Mouse (Mus musculus): Measurements from ENCODE around the gene Traf2. TPM values are rescaled to one million over a fixed set of nuclear protein-coding genes. Genes with fewer than 3 reads are reported as not detected.

Traf2 gene
- 5.9 and 6.6 TPM in 2 replicates for polyA plus RNA-seq (2012; rRNA removed)

GRCm38 (mm10) chr2:25546811-25547491 lies at the start of gene Traf2:
Traf2 (minus strand) TSS chr2:25546940.

GRCm38 (mm10) chr2:25581294-25581864 lies 34.6 kb upstream of the Traf2 start, which contains the start of gene Ajm1:
Ajm1 (minus strand) TSS chr2:25581757.

GRCm38 (mm10) chr2:25574579-25575431 lies 28.1 kb upstream of the Traf2 start, which contains the start of the genes Mamdc4 and Phpt1:
Mamdc4 (minus strand) TSS chr2:25574845.
Phpt1 (minus strand) TSS chr2:25575224.

GRCm38 (mm10) chr2:25557221-25557963 lies 10.7 kb upstream of the Traf2 start, which contains the start of gene Edf1:
Edf1 (plus strand) TSS chr2:25557847.

GRCm38 (mm10) chr2:25501593-25502486 lies 44.9 kb downstream of the Traf2 start, which contains the start of gene C8g:
C8g (minus strand) TSS chr2:25501719.

GRCm38 (mm10) chr2:25500576-25501405 lies 45.9 kb downstream of the Traf2 start, which contains the start of gene Fbxw5:
Fbxw5 (plus strand) TSS chr2:25500750.

GRCm38 (mm10) chr2:25493476-25493961 lies 53.2 kb downstream of the Traf2 start, which contains the start of gene Lcn12:
Lcn12 (minus strand) TSS chr2:25493911.

GRCm38 (mm10) chr2:25469969-25470368 lies 76.8 kb downstream of the Traf2 start, which contains the start of gene Ptgds:
Ptgds (minus strand) TSS chr2:25470046.

Other genes with a start within 250 kb of the Traf2 start
- 0.01 TPM in 1 of 2 replicates, not detected in the other for gene Grin1, start 227.8 kb downstream of the Traf2 start, polyA plus RNA-seq (2012; rRNA removed)
- 5.0 and 5.1 TPM in 2 replicates for gene Man1b1, start 214.6 kb downstream of the Traf2 start, polyA plus RNA-seq (2012; rRNA removed)
- 16.5 and 17.1 TPM in 2 replicates for gene Dpp7, start 190.6 kb downstream of the Traf2 start, polyA plus RNA-seq (2012; rRNA removed)
- 7.3 and 8.2 TPM in 2 replicates for gene Uap1l1, start 181.3 kb downstream of the Traf2 start, polyA plus RNA-seq (2012; rRNA removed)
- gene Sapcd2, start 174.6 kb downstream of the Traf2 start, polyA plus RNA-seq (2012; rRNA removed): 8.4 and 10.1 TPM in 2 replicates
- gene Entpd2, start 151.1 kb downstream of the Traf2 start, polyA plus RNA-seq (2012; rRNA removed): 6.0 and 7.2 TPM in 2 replicates
- gene Npdc1, start 147.6 kb downstream of the Traf2 start, polyA plus RNA-seq (2012; rRNA removed): 6.9 and 7.6 TPM in 2 replicates
- 0.87 and 0.96 TPM in 2 replicates for gene Fut7, start 123.7 kb downstream of the Traf2 start, polyA plus RNA-seq (2012; rRNA removed)
- gene Abca2, start 118.2 kb downstream of the Traf2 start, polyA plus RNA-seq (2012; rRNA removed): 2.1 and 2.4 TPM in 2 replicates
- gene Clic3, start 90.1 kb downstream of the Traf2 start, polyA plus RNA-seq (2012; rRNA removed): 1.8 and 2.3 TPM in 2 replicates
- 12.5 and 13.0 TPM in 2 replicates for gene Paxx, start 85.8 kb downstream of the Traf2 start, polyA plus RNA-seq (2012; rRNA removed)
- 0.68 and 0.72 TPM in 2 replicates for gene Ptgds, start 76.9 kb downstream of the Traf2 start, polyA plus RNA-seq (2012; rRNA removed)
- not detected in 2 replicates for gene Lcn12, start 53.0 kb downstream of the Traf2 start, polyA plus RNA-seq (2012; rRNA removed)
- 4.7 and 5.0 TPM in 2 replicates for gene Fbxw5, start 46.2 kb downstream of the Traf2 start, polyA plus RNA-seq (2012; rRNA removed)
- 91.0 TPM in 2 replicates for gene C8g, start 45.2 kb downstream of the Traf2 start, polyA plus RNA-seq (2012; rRNA removed)
- 102 and 106 TPM in 2 replicates for gene Edf1, start 10.9 kb upstream of the Traf2 start, polyA plus RNA-seq (2012; rRNA removed)
- gene Mamdc4, start 27.9 kb upstream of the Traf2 start, polyA plus RNA-seq (2012; rRNA removed): 0.99 and 2.5 TPM in 2 replicates
- gene Phpt1, start 28.3 kb upstream of the Traf2 start, polyA plus RNA-seq (2012; rRNA removed): 33.1 and 38.3 TPM in 2 replicates
- 0.05 and 0.13 TPM in 2 replicates for gene Ajm1, start 34.8 kb upstream of the Traf2 start, polyA plus RNA-seq (2012; rRNA removed)
- gene Rabl6, start 61.6 kb upstream of the Traf2 start, polyA plus RNA-seq (2012; rRNA removed): 17.2 and 22.1 TPM in 2 replicates
- gene Ccdc183, start 70.7 kb upstream of the Traf2 start, polyA plus RNA-seq (2012; rRNA removed): not detected in 2 replicates
- gene Tmem141, start 75.1 kb upstream of the Traf2 start, polyA plus RNA-seq (2012; rRNA removed): 23.0 and 24.3 TPM in 2 replicates
- gene Fcna, start 81.1 kb upstream of the Traf2 start, polyA plus RNA-seq (2012; rRNA removed): 84.3 and 88.2 TPM in 2 replicates
- gene Lcn8, start 106.2 kb upstream of the Traf2 start, polyA plus RNA-seq (2012; rRNA removed): not detected in 2 replicates
- not detected in 2 replicates for gene Lcn5, start 111.0 kb upstream of the Traf2 start, polyA plus RNA-seq (2012; rRNA removed)
- gene Lcn6, start 129.8 kb upstream of the Traf2 start, polyA plus RNA-seq (2012; rRNA removed): not detected in 2 replicates
- not detected in 2 replicates for gene Lcn10, start 135.8 kb upstream of the Traf2 start, polyA plus RNA-seq (2012; rRNA removed)
- gene Obp2a, start 153.1 kb upstream of the Traf2 start, polyA plus RNA-seq (2012; rRNA removed): not detected in 2 replicates
- 4.9 and 5.3 TPM in 2 replicates for gene Bmyc, start 159.8 kb upstream of the Traf2 start, polyA plus RNA-seq (2012; rRNA removed)
- gene Obp2b, start 190.1 kb upstream of the Traf2 start, polyA plus RNA-seq (2012; rRNA removed): not detected in 2 replicates
- not detected in 2 replicates for gene Lcn3, start 218.6 kb upstream of the Traf2 start, polyA plus RNA-seq (2012; rRNA removed)
- not detected in 2 replicates for gene Lcn11, start 230.1 kb upstream of the Traf2 start, polyA plus RNA-seq (2012; rRNA removed)
- gene Gm13539, start 235.3 kb upstream of the Traf2 start, polyA plus RNA-seq (2012; rRNA removed): not detected in 2 replicates

All from liver, embryonic 18 days (tissue).